Mouse (Mus musculus): Measurements from ENCODE around the gene 4930544G11Rik.

The 4930544G11Rik gene

DNA sequence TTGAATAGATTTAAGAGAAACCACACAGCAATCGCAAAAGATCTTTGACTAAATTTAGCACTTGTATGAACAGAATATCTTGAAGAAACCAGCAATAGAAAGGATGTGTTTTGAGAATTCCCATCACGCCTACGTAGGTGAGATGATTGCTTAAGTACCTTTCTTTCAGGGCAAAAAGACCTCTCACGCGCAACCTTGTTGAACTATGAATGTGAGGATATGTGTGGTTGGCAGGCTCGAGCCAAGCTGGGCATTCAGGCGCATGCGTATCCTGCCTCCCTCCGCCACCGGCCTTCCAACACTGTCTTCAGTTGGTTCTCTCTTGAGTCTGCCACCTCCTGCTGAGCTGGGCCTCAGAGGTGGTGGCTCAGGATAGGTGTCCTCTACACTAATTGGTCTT, at the start of gene 4930544G11Rik:
TSS of gene 4930544G11Rik (plus strand) at position 301 of the 400 bp plus-strand sequence.
- DNase-seq = no peak

DNA sequence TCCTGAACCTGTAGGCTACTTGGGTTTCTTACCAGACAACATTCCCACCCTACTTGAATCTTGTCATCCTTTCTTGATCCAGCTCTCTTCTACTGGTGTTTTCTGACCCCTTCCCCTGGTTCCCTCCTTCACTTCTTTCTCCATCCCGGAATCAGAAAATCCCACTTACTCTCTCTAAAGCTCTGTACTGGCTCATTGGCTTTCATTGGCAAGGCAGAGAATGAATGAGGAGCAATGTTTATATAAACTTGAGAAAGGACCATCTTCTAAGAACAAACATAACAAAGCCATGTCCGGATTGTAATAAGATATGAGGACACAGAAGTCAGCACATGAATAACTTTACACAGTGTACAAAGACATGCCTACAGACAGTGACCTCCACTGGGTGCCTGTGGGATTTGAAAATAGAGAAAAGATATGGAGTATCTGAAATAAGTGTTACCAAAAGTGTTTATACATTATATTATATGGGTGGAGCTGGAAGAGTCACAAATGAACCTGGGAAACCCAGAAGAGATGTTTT, 45.7 kb upstream of the 4930544G11Rik start:
- no peak for DNase-seq

DNA sequence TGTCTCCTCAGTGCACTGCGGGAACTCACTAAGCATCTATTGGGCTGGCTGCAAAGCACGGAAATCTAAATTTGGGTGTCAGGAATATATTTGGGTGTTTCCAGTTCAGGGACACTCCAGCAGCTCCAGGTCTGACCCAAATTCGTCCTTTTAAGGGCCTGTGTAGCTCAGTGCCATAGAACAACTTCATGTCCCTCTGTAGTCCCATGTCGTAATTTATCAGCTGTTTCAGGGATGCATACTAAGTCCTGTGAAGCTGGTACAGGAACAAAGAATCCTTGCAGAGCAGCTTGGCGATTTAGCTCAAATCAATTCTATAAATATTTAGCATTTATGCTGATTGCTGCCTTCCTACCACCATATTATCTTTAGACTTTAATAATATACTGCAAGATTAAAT, 37.0 kb upstream of the 4930544G11Rik start:
- no peak for DNase-seq

DNA sequence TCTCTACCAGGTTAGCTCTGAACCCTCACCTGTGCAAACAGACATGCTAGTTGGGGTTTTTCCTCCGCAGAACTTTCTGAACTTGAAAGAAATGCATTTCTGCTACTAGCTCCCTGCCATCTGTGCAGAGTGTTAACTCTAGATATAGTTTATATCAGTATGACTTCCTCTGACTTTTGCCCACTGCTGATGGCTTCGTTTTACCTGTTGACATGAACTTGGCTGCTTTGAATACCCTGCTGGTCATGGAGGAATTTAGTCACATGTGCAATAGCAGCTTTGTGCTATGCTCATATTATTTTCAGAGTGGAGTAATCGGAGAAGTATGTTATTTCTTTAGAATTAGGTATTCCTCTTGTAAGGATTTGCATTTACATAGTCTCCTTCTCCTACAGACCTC, 30.7 kb upstream of the 4930544G11Rik start:
- DNase-seq = no peak

DNA sequence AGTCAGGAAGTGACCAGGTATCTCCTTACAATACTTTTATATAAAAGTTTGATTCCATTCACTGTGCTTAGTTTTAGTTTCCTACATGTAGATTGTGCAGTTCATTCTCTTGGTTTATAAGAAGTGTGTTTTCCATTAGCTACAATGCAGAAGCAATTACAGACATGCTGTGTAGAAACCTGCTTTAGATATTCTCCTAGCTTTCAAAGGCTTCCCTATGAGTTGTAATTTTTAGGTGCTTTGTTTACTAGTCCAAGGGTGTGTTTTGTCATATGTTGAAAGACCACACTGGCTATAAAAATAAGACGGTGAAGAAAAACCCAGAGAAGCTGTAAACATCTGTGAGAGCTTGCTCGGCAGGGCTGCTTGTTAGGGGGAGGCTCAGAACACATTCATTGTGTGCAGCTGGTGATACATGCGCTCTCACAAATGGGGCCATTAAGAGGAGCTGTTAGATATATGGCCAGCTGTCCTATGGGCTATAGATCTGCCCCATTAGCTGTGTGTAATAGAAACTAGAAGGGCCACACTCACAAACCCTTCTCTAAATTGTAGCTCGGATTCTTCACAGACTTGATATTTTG, 28.8 kb upstream of the 4930544G11Rik start:
- DNase-seq = no peak

DNA sequence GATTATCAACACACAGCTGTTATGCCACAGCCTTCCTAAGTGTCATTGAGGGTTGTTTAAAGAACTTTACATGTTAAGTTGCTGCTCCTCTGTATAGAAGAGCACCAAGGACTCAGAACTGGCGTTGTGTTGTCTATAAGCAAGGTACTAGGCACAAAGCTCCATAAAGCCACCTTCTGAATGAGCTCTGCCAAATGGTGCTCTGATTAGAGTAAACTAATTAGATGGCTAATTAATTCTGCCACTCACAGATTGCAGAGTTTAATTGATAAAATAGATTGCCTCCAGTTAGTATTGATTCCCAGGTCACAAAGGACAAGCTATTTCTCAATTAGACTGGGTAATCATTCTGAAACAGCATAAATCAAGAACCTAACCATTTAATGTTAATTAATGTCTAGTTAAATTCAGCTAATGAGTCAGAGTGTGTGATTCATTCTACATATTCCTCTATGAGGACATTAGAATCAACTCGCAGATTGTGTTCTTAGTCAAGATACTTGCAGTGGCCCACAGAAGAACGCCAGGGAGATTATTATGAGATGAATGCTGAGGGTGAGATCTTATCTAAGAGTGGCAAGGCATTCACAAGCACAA, 26.6 kb upstream of the 4930544G11Rik start:
- DNase-seq = no peak

DNA sequence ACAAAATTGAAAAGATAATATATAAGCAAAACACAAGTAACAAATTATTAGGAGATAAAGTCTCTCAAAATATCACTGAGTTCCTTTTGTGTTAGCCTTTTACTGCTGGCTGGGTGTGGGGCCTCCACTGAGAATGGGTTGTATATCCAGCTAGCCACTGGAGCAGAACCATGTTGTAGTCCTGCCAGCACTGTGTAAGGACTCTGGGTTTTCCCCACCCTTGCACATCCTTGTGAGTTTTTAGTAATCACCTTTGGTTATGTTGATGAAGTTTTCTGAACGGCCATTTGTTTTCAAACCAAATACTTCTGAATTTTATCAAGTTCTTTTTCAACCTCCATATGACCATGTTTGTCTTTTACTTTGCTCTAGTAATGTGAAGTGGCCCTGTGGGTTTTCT, 21.9 kb upstream of the 4930544G11Rik start:
- no peak for DNase-seq

DNA sequence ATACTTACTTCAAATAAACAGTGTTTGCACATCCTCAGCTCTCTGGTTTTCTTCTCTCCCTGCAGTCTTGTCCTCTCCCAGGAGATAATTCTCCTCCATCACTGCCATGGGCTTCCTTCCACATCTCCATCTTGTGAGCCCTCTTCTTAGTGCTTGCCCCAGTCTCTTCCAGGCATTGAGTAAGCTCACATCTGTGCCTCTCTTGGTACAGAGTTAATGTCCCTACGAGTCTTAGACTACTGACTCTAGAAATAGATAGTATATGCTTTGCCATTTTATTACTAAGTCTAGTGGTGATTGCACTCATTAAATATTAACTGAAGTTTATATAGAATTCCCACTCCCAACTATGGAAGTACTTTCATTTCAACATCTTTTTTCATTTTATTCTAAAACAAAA, 19.6 kb upstream of the 4930544G11Rik start:
- no peak for DNase-seq

DNA sequence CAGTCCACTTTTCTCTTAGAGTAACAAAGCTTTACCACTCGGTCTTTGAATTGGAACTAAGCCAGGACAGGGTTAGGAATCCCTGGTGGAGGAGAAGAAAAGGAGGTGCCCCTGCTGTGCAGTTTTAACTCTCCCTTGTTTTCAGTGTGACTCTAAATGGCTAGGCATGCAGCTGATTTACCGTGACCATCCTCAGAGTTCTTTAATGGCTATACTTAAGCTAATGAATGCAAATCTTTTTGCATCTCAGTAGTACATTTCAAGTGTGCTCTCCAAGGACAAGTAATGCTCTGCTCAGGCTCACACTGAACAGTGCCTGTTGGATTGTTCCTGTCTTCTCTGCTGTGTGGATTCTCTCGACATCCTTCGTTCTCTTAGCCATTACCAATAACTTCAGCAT, 19.2 kb upstream of the 4930544G11Rik start:
- no peak for DNase-seq

DNA sequence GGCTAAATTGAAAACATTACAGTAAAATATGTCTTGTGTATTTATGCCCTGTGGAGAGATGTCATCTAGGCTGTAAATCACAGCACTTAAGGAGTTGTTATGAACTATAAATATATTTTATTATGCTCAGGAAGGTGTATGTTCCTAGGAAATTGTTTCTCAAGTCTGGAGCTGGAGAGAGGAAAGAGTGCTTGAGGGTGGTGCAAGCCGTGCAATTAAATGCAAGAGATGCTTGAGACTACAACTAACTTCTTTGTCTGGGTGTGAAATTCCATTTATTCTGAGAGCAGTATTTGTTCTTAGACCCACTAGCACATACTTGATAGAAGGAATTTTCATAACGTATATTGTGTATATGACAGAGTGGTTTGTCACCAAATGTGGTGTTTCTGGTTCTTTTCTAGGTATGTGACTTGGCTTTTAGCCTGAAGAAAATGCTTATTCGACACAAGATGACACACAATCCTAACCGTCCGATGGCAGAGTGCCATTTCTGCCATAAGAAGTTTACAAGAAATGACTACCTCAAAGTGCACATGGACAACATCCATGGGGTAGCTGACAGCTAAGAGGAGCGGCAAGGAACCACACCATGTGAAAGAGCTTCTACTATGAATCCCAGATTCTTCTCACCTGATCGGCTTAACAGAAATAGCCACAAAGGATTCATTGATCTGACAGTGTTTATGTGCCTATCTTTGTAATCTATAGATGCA, 16.7 kb upstream of the 4930544G11Rik start:
- no peak for DNase-seq

DNA sequence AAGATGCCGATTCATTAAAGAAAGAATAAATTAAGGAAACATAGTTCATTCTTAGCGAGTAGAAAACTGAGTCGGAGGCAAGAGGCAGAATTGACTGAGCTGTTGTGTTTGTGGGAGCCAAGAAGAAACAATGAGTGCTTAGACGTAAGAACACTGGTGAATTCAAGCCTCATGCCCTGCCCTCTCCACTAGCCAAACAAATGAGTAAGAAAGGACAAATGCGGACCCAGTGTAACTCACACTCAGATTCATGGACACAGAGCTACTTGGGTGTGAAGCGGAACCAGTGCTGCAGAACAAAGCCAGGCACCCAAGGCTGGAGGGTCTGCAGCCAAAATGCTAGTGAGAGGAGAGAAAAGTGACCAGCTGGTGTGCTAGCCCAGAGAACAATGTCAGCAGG, 1.9 kb upstream of the 4930544G11Rik start:
- DNase-seq = no peak

DNA sequence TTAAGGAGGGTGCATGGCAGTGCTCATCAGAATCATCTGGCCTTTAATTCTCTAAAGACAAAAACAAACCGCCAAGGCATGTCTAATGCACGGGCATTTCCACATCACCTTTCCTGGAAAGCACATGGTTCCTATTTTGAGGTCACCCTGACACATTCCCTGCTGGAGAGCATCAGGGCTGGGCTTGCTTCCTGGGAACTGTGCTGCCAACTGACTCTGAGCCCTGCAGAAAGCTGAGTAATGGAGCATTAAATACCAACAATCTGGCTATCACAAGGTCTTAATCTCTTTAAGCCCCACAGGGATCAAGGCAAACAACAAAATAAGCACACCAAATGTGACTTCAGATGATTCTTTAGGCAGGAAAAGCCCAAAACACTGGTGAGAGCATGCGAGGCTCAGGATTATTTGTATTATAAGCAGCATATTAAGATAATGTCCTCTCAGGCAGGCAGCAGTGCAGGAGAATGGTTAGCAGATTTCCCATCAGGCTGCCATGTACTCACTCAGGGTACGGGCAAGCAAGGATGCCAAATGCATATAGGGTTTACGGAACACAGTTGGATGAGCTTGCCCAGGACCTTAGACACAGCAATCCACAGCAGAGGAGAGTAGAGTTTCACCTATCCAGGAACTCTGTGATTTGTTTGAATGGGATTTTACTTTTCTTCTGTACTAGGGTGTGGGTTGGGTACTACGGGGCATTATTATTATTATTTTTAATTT, 17.1 kb downstream of the 4930544G11Rik start:
- peak; percentile 69 to 74 for DNase-seq

DNA sequence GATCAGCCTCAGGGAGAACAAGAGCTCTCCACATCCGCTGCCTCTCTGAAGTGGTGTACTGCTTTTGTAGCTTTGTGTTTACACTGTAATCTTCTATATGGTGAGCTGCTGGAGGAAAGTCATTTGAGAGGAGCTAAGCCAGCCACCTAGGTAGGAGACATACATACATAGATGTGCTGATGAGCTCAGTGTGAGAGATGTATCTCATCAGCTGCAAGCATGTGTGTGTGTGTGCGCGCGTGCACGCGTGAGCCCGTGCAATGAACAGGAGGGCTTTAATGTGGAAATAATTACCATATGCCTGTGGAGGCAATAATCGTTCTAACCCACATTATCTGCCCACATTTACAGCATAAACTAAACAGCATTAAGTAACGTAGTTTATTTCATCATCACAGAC, 18.0 kb downstream of the 4930544G11Rik start:
- DNase-seq = no peak

DNA sequence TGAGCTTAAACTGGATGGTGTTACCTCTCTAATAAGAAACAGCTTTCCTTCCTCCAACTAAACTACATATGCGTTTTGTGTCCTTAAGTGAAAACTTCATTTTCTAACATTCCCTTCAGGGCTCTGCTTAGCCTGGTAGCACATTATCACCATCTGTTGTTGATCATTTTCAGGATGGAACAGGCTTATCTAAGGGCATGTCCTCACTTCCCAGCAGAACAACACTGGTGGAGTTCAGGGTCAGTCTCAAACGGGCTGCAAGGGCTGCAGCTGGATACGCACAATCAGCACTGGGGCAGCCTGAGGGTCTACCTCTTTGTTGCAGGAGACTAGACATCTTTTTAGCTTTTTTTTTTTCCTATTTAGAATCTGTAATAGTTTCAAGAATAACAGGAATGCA, 39.7 kb downstream of the 4930544G11Rik start:
- DNase-seq = no peak

DNA sequence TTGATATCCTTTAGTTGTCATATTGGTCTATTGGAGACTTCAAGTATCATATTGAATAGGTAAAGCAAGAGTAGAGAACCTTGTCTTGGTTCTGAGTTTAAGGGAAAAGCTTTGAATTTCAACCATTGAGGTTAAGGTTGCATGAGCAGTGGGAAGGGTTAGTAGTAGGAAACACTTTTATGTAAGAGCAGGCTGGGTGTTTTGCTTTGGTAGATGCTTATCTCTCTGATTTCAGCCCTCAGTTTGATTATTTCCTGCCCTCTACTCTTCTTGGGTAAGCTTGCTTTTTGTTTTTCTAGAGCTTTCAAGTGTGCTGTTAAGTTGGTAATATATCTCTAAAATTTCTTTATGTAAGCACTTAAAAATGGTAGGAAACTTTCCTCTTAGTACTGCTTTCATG, 45.9 kb downstream of the 4930544G11Rik start:
- no peak for DNase-seq
